10 mouse cellular contexts compared by ENCODE assay signal in genomic region chr9:70510998-70511583, GRCm38 (mm10). TPM values are rescaled to one million over a fixed set of nuclear protein-coding genes. Genes with fewer than 3 reads are reported as not detected.
A peak's percentile ranks its signal among the peaks of the same experiment; 100 is the strongest.
DNase-seq lines count a peak whose midpoint lies in the region; ATAC-seq and TF ChIP-seq lines count a peak whose summit lies in the region.
"Had no signal": no experiment of that assay in that cellular context is flagged by ENCODE, and none has a peak within 500 bp of the region (broad histone marks: within the 10 kb centered on the region; RNA-seq: fewer than 3 reads in every experiment).

No protein-coding gene starts in this region.

- no peaks in the 10 kb centered on the region for H3K27me3 ChIP-seq in heart, embryonic 12.5 days (replicated peaks)
- no peaks in the 10 kb centered on the region; a peak in 2 of 4 replicates for H3K27me3 ChIP-seq in MEL (ENCODE audit: control insufficient read depth in 1 of 2, insufficient read depth in 2 of 2, low read length in 2 of 2)
- H3K27me3 ChIP-seq in forebrain, embryonic 10.5 days (ENCODE audit: poor library complexity, severe bottlenecking), result no peaks in the 10 kb centered on the region
- no peaks in the 10 kb centered on the region for H3K27me3 ChIP-seq in midbrain, embryonic 15.5 days (replicated peaks)
- H3K27me3 ChIP-seq: midbrain, embryonic 12.5 days had no signal

- TF ChIP-seq POLR2A in MEL (IDR thresholded peaks at IDR 0.05; ENCODE audit: control insufficient read depth in 1 of 2, insufficient read depth in 1 of 2, low read depth in 1 of 2, low read length in 2 of 2, poor library complexity in 1 of 2), result no peak

- no peak for ATAC-seq in heart, embryonic 12.5 days (ENCODE audit: insufficient number of reproducible peaks, low FRiP score)
- no peak for ATAC-seq in midbrain, embryonic 15.5 days (replicated peaks)

- TF ChIP-seq RAD21 in MEL (IDR thresholded peaks at IDR 0.05; ENCODE audit: low read depth, low read length), result peak; percentile 52

- no peak overlapping the region for H3K4me3 ChIP-seq in heart, embryonic 12.5 days
- H3K4me3 ChIP-seq in MEL (ENCODE audit: control insufficient read depth in 1 of 2, insufficient read depth in 1 of 2, low read depth in 2 of 2, low read length in 2 of 2), result no peak overlapping the region
- no peak overlapping the region for H3K4me3 ChIP-seq in forebrain, embryonic 10.5 days
- H3K4me3 ChIP-seq in midbrain, embryonic 15.5 days, result no peak overlapping the region
- H3K4me3 ChIP-seq: hindbrain, embryonic 13.5 days; midbrain, embryonic 12.5 days had no signal

- no peak overlapping the region for H3K27ac ChIP-seq in heart, embryonic 12.5 days (ENCODE audit: poor library complexity, severe bottlenecking)
- H3K27ac ChIP-seq in MEL (ENCODE audit: control insufficient read depth, low read depth, low read length), result no peak overlapping the region
- H3K27ac ChIP-seq in forebrain, embryonic 10.5 days, result no peak overlapping the region
- no peak overlapping the region for H3K27ac ChIP-seq in midbrain, embryonic 15.5 days
- H3K27ac ChIP-seq: hindbrain, embryonic 13.5 days; midbrain, embryonic 12.5 days had no signal

- H3K4me2 ChIP-seq in heart, embryonic 12.5 days, result no peak overlapping the region
- no peak overlapping the region for H3K4me2 ChIP-seq in midbrain, embryonic 15.5 days
- H3K4me2 ChIP-seq: hindbrain, embryonic 13.5 days; midbrain, embryonic 12.5 days had no signal

- no peak for TF ChIP-seq EP300 in MEL (IDR thresholded peaks at IDR 0.05; ENCODE audit: low read depth in 1 of 2, low read length in 2 of 2)

- H3K9ac ChIP-seq in heart, embryonic 12.5 days, result no peak overlapping the region
- H3K9ac ChIP-seq in MEL (ENCODE audit: control insufficient read depth, low read depth, low read length, poor library complexity, severe bottlenecking), result no peak overlapping the region
- H3K9ac ChIP-seq in midbrain, embryonic 15.5 days, result no peak overlapping the region
- H3K9ac ChIP-seq: hindbrain, embryonic 13.5 days; midbrain, embryonic 12.5 days had no signal

- no peaks in the 10 kb centered on the region for H3K9me3 ChIP-seq in heart, embryonic 12.5 days (replicated peaks)
- H3K9me3 ChIP-seq in MEL (replicated peaks; ENCODE audit: insufficient read depth, low read length), result no peaks in the 10 kb centered on the region
- no peaks in the 10 kb centered on the region for H3K9me3 ChIP-seq in forebrain, embryonic 10.5 days
- H3K9me3 ChIP-seq in midbrain, embryonic 15.5 days, result no peaks in the 10 kb centered on the region
- H3K9me3 ChIP-seq: hindbrain, embryonic 13.5 days; midbrain, embryonic 12.5 days had no signal

- TF ChIP-seq CTCF in MEL (IDR thresholded peaks at IDR 0.05 in 2 of 3, conservative IDR thresholded peaks at IDR 0.05 in 1 of 3; ENCODE audit: control insufficient read depth in 1 of 3, insufficient read depth in 1 of 3, low read depth in 2 of 3, low read length in 3 of 3, poor library complexity in 1 of 3, severe bottlenecking in 1 of 3), result peak in 1 of 3 experiments; percentile 50; a peak in 2 of 6 replicates

- 52% methylated on average over 10 of the region's 10 CpGs for WGBS in heart, embryonic 12.5 days
- 65% methylated on average over 10 of the region's 10 CpGs for WGBS in forebrain, embryonic 10.5 days
- 69% methylated on average over 10 of the region's 10 CpGs for WGBS in midbrain, embryonic 15.5 days

- peak; percentile 12 for DNase-seq in heart, postnatal 4 days
- peak; percentile 35 for DNase-seq in A20 (ENCODE audit: low read depth, low spot score)
- DNase-seq in MEL (ENCODE audit: low read depth, low spot score), result no peak
- peak; percentile 25 for DNase-seq in lung, postnatal 10 days
- DNase-seq in forebrain, embryonic 10.5 days (ENCODE audit: extremely low spot score, low spot score), result no peak
- DNase-seq in cerebellum, postnatal 4 days (ENCODE audit: low spot score in 2 of 2), result no peak

- no peaks in the 10 kb centered on the region for H3K36me3 ChIP-seq in heart, embryonic 12.5 days
- no peaks in the 10 kb centered on the region for H3K36me3 ChIP-seq in MEL (ENCODE audit: control insufficient read depth in 1 of 2, insufficient read depth in 2 of 2, low read length in 2 of 2)
- H3K36me3 ChIP-seq in forebrain, embryonic 10.5 days (replicated peaks), result no peaks in the 10 kb centered on the region
- H3K36me3 ChIP-seq in midbrain, embryonic 15.5 days (replicated peaks), result no peaks in the 10 kb centered on the region
- H3K36me3 ChIP-seq: hindbrain, embryonic 13.5 days; midbrain, embryonic 12.5 days had no signal

- no peaks in the 10 kb centered on the region for H3K79me2 ChIP-seq in MEL (ENCODE audit: control insufficient read depth, insufficient read depth, low read length, poor library complexity)

- no peaks in the 10 kb centered on the region for H3K4me1 ChIP-seq in heart, embryonic 12.5 days (replicated peaks)
- H3K4me1 ChIP-seq in MEL (ENCODE audit: control insufficient read depth in 1 of 2, insufficient read depth in 2 of 2, low read length in 2 of 2), result no peaks in the 10 kb centered on the region; a peak in 1 of 4 replicates
- H3K4me1 ChIP-seq in forebrain, embryonic 10.5 days, result no peaks in the 10 kb centered on the region
- H3K4me1 ChIP-seq in midbrain, embryonic 15.5 days, result no peaks in the 10 kb centered on the region
- H3K4me1 ChIP-seq: hindbrain, embryonic 13.5 days; midbrain, embryonic 12.5 days had no signal

TF ChIP-seq in MEL, 35 proteins besides CTCF, POLR2A, EP300 and RAD21:
- no peak for TF ChIP-seq MEF2A (IDR thresholded peaks at IDR 0.05; ENCODE audit: extremely low read depth, insufficient replicate concordance, low read depth, low read length, poor library complexity, severe bottlenecking)
- no peak for TF ChIP-seq GABPA (IDR thresholded peaks at IDR 0.05; ENCODE audit: low read depth, low read length)
- no peak for TF ChIP-seq UBTF (IDR thresholded peaks at IDR 0.05; ENCODE audit: borderline replicate concordance, insufficient read depth, low read depth, low read length)
- TF ChIP-seq NELFE (IDR thresholded peaks at IDR 0.05; ENCODE audit: low read depth, low read length), result no peak
- TF ChIP-seq E2F4 (IDR thresholded peaks at IDR 0.05; ENCODE audit: borderline replicate concordance, low read depth, low read length), result no peak
- no peak for TF ChIP-seq MAX (IDR thresholded peaks at IDR 0.05; ENCODE audit: low read length)
- TF ChIP-seq TBP (IDR thresholded peaks at IDR 0.05; ENCODE audit: low read depth, low read length), result no peak
- TF ChIP-seq SMC3 (IDR thresholded peaks at IDR 0.05; ENCODE audit: low read depth, low read length), result peak; percentile 47
- TF ChIP-seq ZC3H11A (IDR thresholded peaks at IDR 0.05; ENCODE audit: low read depth, low read length), result peak; percentile 47; the same call in 1 of the 2 replicates

RNA-seq across cellular contexts. Expression of gene Rnf111, which starts 7.6 kb away (rescaled TPM):
- total RNA-seq in heart, postnatal 4 days (2021), result 10 to 100 TPM; 34.6 to 36.1 TPM
- polyA plus RNA-seq in heart, embryonic 12.5 days (2016; fragmentation: Nextera tagmentation; extraction: Ambion mirVana), result 28.0 and 30.9 TPM in 2 replicates
- 25.2 and 25.4 TPM in 2 replicates for total RNA-seq in MEL (2012; rRNA removed)
- polyA plus RNA-seq in MEL (2012; ENCODE audit: insufficient read depth in 1 of 2, insufficient read length in 2 of 2, low read depth in 1 of 2, low replicate concordance in 2 of 2, missing spikeins in 1 of 2), result 10 to 100 TPM; 46.0 to 88.2 TPM
- 27.7 and 29.2 TPM in 2 replicates for polyA plus RNA-seq in forebrain, embryonic 10.5 days (2016; fragmentation: Nextera tagmentation; extraction: Ambion mirVana)
- polyA plus RNA-seq in midbrain, embryonic 15.5 days (2015; fragmentation: Nextera tagmentation; extraction: Ambion mirVana), result 36.9 and 38.3 TPM in 2 replicates

RNA-seq across cellular contexts. Expression of gene Sltm, which starts 31.5 kb away (rescaled TPM):
- 10 to 100 TPM; 34.8 TPM for total RNA-seq in heart, postnatal 4 days (2021)
- 38.7 and 42.8 TPM in 2 replicates for polyA plus RNA-seq in heart, embryonic 12.5 days (2016; fragmentation: Nextera tagmentation; extraction: Ambion mirVana)
- total RNA-seq in MEL (2012; rRNA removed), result 44.0 and 54.6 TPM in 2 replicates
- polyA plus RNA-seq in MEL (2012; ENCODE audit: insufficient read depth in 1 of 2, insufficient read length in 2 of 2, low read depth in 1 of 2, low replicate concordance in 2 of 2, missing spikeins in 1 of 2), result 10 to 100 TPM; 62.3 to 70.0 TPM
- polyA plus RNA-seq in forebrain, embryonic 10.5 days (2016; fragmentation: Nextera tagmentation; extraction: Ambion mirVana), result 61.0 and 61.7 TPM in 2 replicates
- 62.6 and 63.5 TPM in 2 replicates for polyA plus RNA-seq in midbrain, embryonic 15.5 days (2015; fragmentation: Nextera tagmentation; extraction: Ambion mirVana)

Comparison
In these comparisons a context has a peak if more than half of its experiments do, and no peak if none do; other contexts are left out.
1. DNase-seq: peak in heart, postnatal 4 days (single experiment), A20 (single experiment) and lung, postnatal 10 days (single experiment); none in MEL (single experiment), forebrain, embryonic 10.5 days (single experiment) and cerebellum, postnatal 4 days (0 of 2).